Mouse (Mus musculus): ENCODE results near the gene Cep19.
A peak's percentile ranks its signal among the peaks of the same experiment; 100 is the strongest.
"Not testable (repeated sequence)": the region's sequence is repeated elsewhere in the genome, so short reads cannot be mapped to it uniquely, and the experiment has no call there.

Cep19 gene

GRCm38 (mm10) chr16:32099638-32100150 is at the start of gene Cep19, which contains the start of gene Pigx:
Gene Cep19, plus strand, starts transcription at chr16:32099800.
Gene Pigx, minus strand, starts transcription at chr16:32099740.
- peak; percentile 89 for DNase-seq (ENCODE audit: low read depth, low spot score)

GRCm38 (mm10) chr16:32058817-32059216 is 40.8 kb upstream of the Cep19 start:
- DNase-seq (ENCODE audit: low read depth, low spot score) = no peak

- peak; percentile 40 for DNase-seq (ENCODE audit: low read depth, low spot score)
These were observed 39.6 kb upstream of the Cep19 start for GRCm38 (mm10) chr16:32059840-32060523.

GRCm38 (mm10) chr16:32062226-32062625 is 37.4 kb upstream of the Cep19 start:
- peak; percentile 33 for DNase-seq (ENCODE audit: low read depth, low spot score)

GRCm38 (mm10) chr16:32063900-32064299 is 35.7 kb upstream of the Cep19 start:
- DNase-seq (ENCODE audit: low read depth, low spot score) = no peak

- DNase-seq (ENCODE audit: low read depth, low spot score) = no peak
These were observed 32.7 kb upstream of the Cep19 start for GRCm38 (mm10) chr16:32066899-32067298.

GRCm38 (mm10) chr16:32068389-32069300 is 31.0 kb upstream of the Cep19 start:
- peak; percentile 24 for DNase-seq (ENCODE audit: low read depth, low spot score)

GRCm38 (mm10) chr16:32070070-32070469 is 29.5 kb upstream of the Cep19 start:
- not testable (repeated sequence) for DNase-seq (ENCODE audit: low read depth, low spot score)

GRCm38 (mm10) chr16:32075762-32076161 is 23.8 kb upstream of the Cep19 start:
- no peak for DNase-seq (ENCODE audit: low read depth, low spot score)

GRCm38 (mm10) chr16:32076406-32076805 is 23.2 kb upstream of the Cep19 start:
- DNase-seq (ENCODE audit: low read depth, low spot score) = no peak

GRCm38 (mm10) chr16:32077648-32078407 is 21.8 kb upstream of the Cep19 start:
- DNase-seq (ENCODE audit: low read depth, low spot score) = peak; percentile 68

GRCm38 (mm10) chr16:32078408-32078990 is 21.1 kb upstream of the Cep19 start:
- DNase-seq (ENCODE audit: low read depth, low spot score) = peak; percentile 50

- DNase-seq (ENCODE audit: low read depth, low spot score) = peak; percentile 88
These were observed 20.5 kb upstream of the Cep19 start, which contains the start of gene Pak2 for GRCm38 (mm10) chr16:32078991-32079511. Gene Pak2, minus strand, starts transcription at chr16:32079342.

GRCm38 (mm10) chr16:32087629-32088443 is 11.8 kb upstream of the Cep19 start:
- DNase-seq (ENCODE audit: low read depth, low spot score) = peak; percentile 73

- no peak for DNase-seq (ENCODE audit: low read depth, low spot score)
These were observed 8.1 kb upstream of the Cep19 start for GRCm38 (mm10) chr16:32091466-32091865.

GRCm38 (mm10) chr16:32097757-32098156 is 1.8 kb upstream of the Cep19 start:
- DNase-seq (ENCODE audit: low read depth, low spot score) = peak; percentile 49

GRCm38 (mm10) chr16:32098897-32099637 is 533 bp upstream of the Cep19 start:
- DNase-seq (ENCODE audit: low read depth, low spot score) = no peak

- DNase-seq (ENCODE audit: low read depth, low spot score) = no peak
These were observed 2.7 kb downstream of the Cep19 start for GRCm38 (mm10) chr16:32102295-32102694.

GRCm38 (mm10) chr16:32105698-32106097 is 6.1 kb downstream of the Cep19 start:
- DNase-seq (ENCODE audit: low read depth, low spot score) = peak; percentile 49

Measured in CD4-positive helper T cell, adult 2 months (primary cell).